Mouse (Mus musculus) cortical plate, adult 2 months (tissue): ENCODE results near the gene Cnot4.

Experiments used
- CTCF ChIP-seq: fragments of 200-500 bp; IDR thresholded peaks from 2 replicates; pipeline ENCODE4 v1.5.1; 2011; ENCODE audit warnings: mild to moderate bottlenecking, control low read depth, low read length; ENCODE audit not compliant: insufficient read depth; ENCODE audit errors: extremely low read depth
- POLR2A ChIP-seq: fragments of 200-500 bp; IDR thresholded peaks from 2 replicates; pipeline ENCODE4 v1.6.1; 2011; ENCODE audit warnings: mild to moderate bottlenecking, low read length, control low read depth; ENCODE audit not compliant: insufficient read depth; ENCODE audit errors: extremely low read depth

- TF ChIP-seq CTCF (no peak), POLR2A (no peak)
Observed at GRCm38 (mm10) chr6:34994692-34995091, 138.8 kb downstream of the Cnot4 start.
